Mouse (Mus musculus): Measurements from ENCODE around the gene Cox5b. TPM values are rescaled to one million over a fixed set of nuclear protein-coding genes. Genes with fewer than 3 reads are reported as not detected.
"Not testable (repeated sequence)": the region's sequence is repeated elsewhere in the genome, so short reads cannot be mapped to it uniquely, and the experiment has no call there.

Gene Cox5b
- polyA plus RNA-seq (2017; shearing (Covaris generic)), result 100 to 1,000 TPM; 273 to 480 (median 293) TPM

GRCm38 (mm10) chr1:36691271-36692155, at the start of gene Cox5b:
TSS of gene Cox5b (plus strand) at chr1:36691449.
- ATAC-seq, result peak; percentile 98

- ATAC-seq, result no peak
Observed at GRCm38 (mm10) chr1:36643957-36644614, 47.2 kb upstream of the Cox5b start.

- no peak for ATAC-seq
Observed at GRCm38 (mm10) chr1:36644615-36645007, 46.6 kb upstream of the Cox5b start.

GRCm38 (mm10) chr1:36646285-36646684, 45.0 kb upstream of the Cox5b start:
- peak; percentile 32 for ATAC-seq

- ATAC-seq, result no peak
Observed at GRCm38 (mm10) chr1:36647631-36648030, 43.6 kb upstream of the Cox5b start.

GRCm38 (mm10) chr1:36655039-36655438, 36.2 kb upstream of the Cox5b start:
- ATAC-seq, result no peak

- no peak for ATAC-seq
Observed at GRCm38 (mm10) chr1:36656233-36656632, 35.0 kb upstream of the Cox5b start.

GRCm38 (mm10) chr1:36657658-36658415, 33.4 kb upstream of the Cox5b start:
- no peak for ATAC-seq

GRCm38 (mm10) chr1:36658621-36659399, 32.4 kb upstream of the Cox5b start:
- no peak for ATAC-seq

- no peak for ATAC-seq
Observed at GRCm38 (mm10) chr1:36664457-36664856, 26.8 kb upstream of the Cox5b start.

GRCm38 (mm10) chr1:36665165-36665723, 26.0 kb upstream of the Cox5b start:
- ATAC-seq, result no peak

- ATAC-seq, result no peak
Observed at GRCm38 (mm10) chr1:36665934-36666333, 25.3 kb upstream of the Cox5b start.

GRCm38 (mm10) chr1:36668007-36668406, 23.2 kb upstream of the Cox5b start:
- ATAC-seq, result not testable (repeated sequence)

GRCm38 (mm10) chr1:36670256-36670655, 21.0 kb upstream of the Cox5b start:
- ATAC-seq, result no peak

GRCm38 (mm10) chr1:36671260-36671659, 20.0 kb upstream of the Cox5b start:
- ATAC-seq, result no peak

GRCm38 (mm10) chr1:36672648-36673350, 18.4 kb upstream of the Cox5b start:
- no peak for ATAC-seq

GRCm38 (mm10) chr1:36674936-36675335, 16.3 kb upstream of the Cox5b start:
- ATAC-seq, result no peak

- no peak for ATAC-seq
Observed at GRCm38 (mm10) chr1:36680893-36681292, 10.4 kb upstream of the Cox5b start.

GRCm38 (mm10) chr1:36682620-36683355, 8.5 kb upstream of the Cox5b start, which contains the start of gene Fam178b:
TSS of gene Fam178b (minus strand) at chr1:36683183.
- no peak for ATAC-seq

- ATAC-seq, result peak; percentile 69
Observed at GRCm38 (mm10) chr1:36683810-36684467, 7.3 kb upstream of the Cox5b start.
